Mouse (Mus musculus) lung, adult 2 months (tissue): ENCODE measurements around the gene Atp6v1g1. TPM values are rescaled to one million over a fixed set of nuclear protein-coding genes. Genes with fewer than 3 reads are reported as not detected.

ENCODE experiments used
- DNase-seq: peaks from one replicate; pipeline ENCODE4 v3.0.0; 2022
- H3K4me1 ChIP-seq: fragments of 200-500 bp; 2 replicates; pipeline ENCODE4 v1.6.1; 2011; ENCODE audit warnings: low read length; ENCODE audit not compliant: control insufficient read depth, insufficient read depth
- H3K4me3 ChIP-seq: fragments of 200-500 bp; replicated peaks from 2 replicates; pipeline ENCODE3; 2011; ENCODE audit warnings: low read depth, mild to moderate bottlenecking, control low read depth, low read length; ENCODE audit errors: extremely low read depth
- CTCF ChIP-seq: fragments of 200-500 bp; IDR thresholded peaks from 2 replicates; pipeline ENCODE4 v1.5.1; 2011; ENCODE audit warnings: mild to moderate bottlenecking, low read length, control low read depth; ENCODE audit not compliant: insufficient read depth
- POLR2A ChIP-seq: fragments of 200-500 bp; IDR thresholded peaks from 2 replicates; pipeline ENCODE4 v1.6.1; 2011; ENCODE audit warnings: low read depth, mild to moderate bottlenecking, control low read depth, low read length, borderline replicate concordance; ENCODE audit errors: extremely low read depth
- WGBS: fragments of 180-500 bp; shearing (Covaris S2); methylation state at CpG from one replicate; pipeline ENCODE4 v1.1.7; 2018; 5-methylcytosine and 5-hydroxymethylcytosine counted together
- polyA plus RNA-seq: library from polyadenylated mRNA; depleted of rRNA; stranded (reverse); fragments of >200 nt; gene quantifications from 2 replicates; pipeline ENCODE4 v1.2.3, GENCODE M21; 2012

Gene Atp6v1g1
- polyA plus RNA-seq, 1 experiment: 56.6 TPM

- 47% methylated on average over 16 of the region's 16 CpGs for WGBS
- no peak for DNase-seq
- peaks cover 14% of the 10 kb centered on the region for H3K4me1 ChIP-seq
- H3K4me3 ChIP-seq: no peak overlapping the region
- TF ChIP-seq CTCF (no peak), POLR2A (peak; percentile 39; the same call in 1 of the 2 replicates)
Measured at GRCm38 (mm10) chr4:63557124-63558059, 12.8 kb downstream of the Atp6v1g1 start.

GRCm38 (mm10) chr4:63558407-63559081 is 14.0 kb downstream of the Atp6v1g1 start, which contains the start of gene Tmem268:
TSS of gene Tmem268 (plus strand) at chr4:63558781.
- WGBS: under 1% methylated on average over 79 of the region's 81 CpGs
- peak within 1 kb of the TSS; percentile 82 for H3K4me3 ChIP-seq
- peaks cover 14% of the 10 kb centered on the region for H3K4me1 ChIP-seq
- DNase-seq: peak; percentile 79
- peak; percentile 46; the same call in 1 of the 2 replicates for TF ChIP-seq POLR2A
- TF ChIP-seq CTCF: no peak

GRCm38 (mm10) chr4:63559127-63559697 is 14.6 kb downstream of the Atp6v1g1 start:
- Histone ChIP-seq H3K4me3 (peak overlapping the region; percentile 82), H3K4me1 (peaks cover 13% of the 10 kb centered on the region)
- no peak for TF ChIP-seq POLR2A
- TF ChIP-seq CTCF: no peak
- WGBS: 48% methylated on average over 9 of the region's 9 CpGs
- no peak for DNase-seq

- peaks cover 8% of the 10 kb centered on the region for H3K4me1 ChIP-seq
- WGBS: 54% methylated on average over 8 of the region's 8 CpGs
- TF ChIP-seq POLR2A (no peak), CTCF (no peak)
- no peak for DNase-seq
- no peak overlapping the region for H3K4me3 ChIP-seq
Measured at GRCm38 (mm10) chr4:63560079-63560478, 15.5 kb downstream of the Atp6v1g1 start.

GRCm38 (mm10) chr4:63561861-63562675 is 17.5 kb downstream of the Atp6v1g1 start:
- 38% methylated on average over 7 of the region's 7 CpGs for WGBS
- Histone ChIP-seq H3K4me1 (peaks cover 5% of the 10 kb centered on the region), H3K4me3 (no peak overlapping the region)
- no peak for DNase-seq
- TF ChIP-seq POLR2A: no peak
- TF ChIP-seq CTCF: no peak

- peaks cover 5% of the 10 kb centered on the region for H3K4me1 ChIP-seq
- no peak for DNase-seq
- WGBS: 89% methylated on average over 4 of the region's 4 CpGs
- H3K4me3 ChIP-seq: no peak overlapping the region
- no peak for TF ChIP-seq POLR2A
- 0 out of 2 replicates have a peak, but pooled peaks have one; percentile 1 for TF ChIP-seq CTCF
Measured at GRCm38 (mm10) chr4:63562742-63563141, 18.2 kb downstream of the Atp6v1g1 start.

GRCm38 (mm10) chr4:63567712-63568390 is 23.3 kb downstream of the Atp6v1g1 start:
- DNase-seq: no peak
- TF ChIP-seq POLR2A (no peak), CTCF (no peak)
- no peaks in the 10 kb centered on the region for H3K4me1 ChIP-seq
- no peak overlapping the region for H3K4me3 ChIP-seq
- WGBS: 82% methylated on average over 10 of the region's 10 CpGs

GRCm38 (mm10) chr4:63569322-63569721 is 24.8 kb downstream of the Atp6v1g1 start:
- H3K4me1 ChIP-seq: no peaks in the 10 kb centered on the region
- no peak for DNase-seq
- 68% methylated on average over 8 of the region's 8 CpGs for WGBS
- no peak overlapping the region for H3K4me3 ChIP-seq
- TF ChIP-seq POLR2A (no peak), CTCF (no peak)

- H3K4me1 ChIP-seq: no peaks in the 10 kb centered on the region
- WGBS: 45% methylated on average over 7 of the region's 7 CpGs
- TF ChIP-seq CTCF: no peak
- no peak for TF ChIP-seq POLR2A
- no peak overlapping the region for H3K4me3 ChIP-seq
- no peak for DNase-seq
Measured at GRCm38 (mm10) chr4:63570208-63570781, 25.7 kb downstream of the Atp6v1g1 start.
